Mouse (Mus musculus) retina, embryonic 14.5 days (tissue): ENCODE measurements at regions not wholly inside any gene's neighbourhood (a gene's known extent, or its start where the extent isn't known, plus 50 kb on each side); places are given as distances from the start of the nearest gene placed in this dataset.
A peak's percentile ranks its signal among the peaks of the same experiment; 100 is the strongest.
"Not testable (repeated sequence)": the region's sequence is repeated elsewhere in the genome, so short reads cannot be mapped to it uniquely, and the experiment has no call there.

ENCODE experiments used
- DNase-seq: peaks from one replicate; pipeline ENCODE4 v3.0.0-alpha.2; 2015; ENCODE audit warnings: low spot score

GRCm38 (mm10) chr17:4553026-4553425 lies 441.1 kb upstream of the Arid1b start:
- not testable (repeated sequence) for DNase-seq

GRCm38 (mm10) chr17:4563641-4564040 lies 430.5 kb upstream of the Arid1b start:
- DNase-seq: no peak

GRCm38 (mm10) chr17:4576883-4577282 lies 417.2 kb upstream of the Arid1b start:
- no peak for DNase-seq

- no peak for DNase-seq
These were observed 412.3 kb upstream of the Arid1b start for GRCm38 (mm10) chr17:4581851-4582250.

- DNase-seq: no peak
These were observed 383.7 kb upstream of the Arid1b start for GRCm38 (mm10) chr17:4610481-4610880.

GRCm38 (mm10) chr17:4610993-4611392 lies 383.1 kb upstream of the Arid1b start:
- DNase-seq: no peak

GRCm38 (mm10) chr17:4611711-4612110 lies 382.4 kb upstream of the Arid1b start:
- DNase-seq: no peak

GRCm38 (mm10) chr17:4612136-4612535 lies 382.0 kb upstream of the Arid1b start:
- DNase-seq: no peak

GRCm38 (mm10) chr17:4612741-4613140 lies 381.4 kb upstream of the Arid1b start:
- no peak for DNase-seq

GRCm38 (mm10) chr17:4620361-4620760 lies 373.8 kb upstream of the Arid1b start:
- DNase-seq: no peak

GRCm38 (mm10) chr17:4626126-4626525 lies 368.0 kb upstream of the Arid1b start:
- not testable (repeated sequence) for DNase-seq

- no peak for DNase-seq
These were observed 366.6 kb upstream of the Arid1b start for GRCm38 (mm10) chr17:4627542-4627941.

- DNase-seq: no peak
These were observed 363.0 kb upstream of the Arid1b start for GRCm38 (mm10) chr17:4631122-4631521.

GRCm38 (mm10) chr17:4632506-4632905 lies 361.6 kb upstream of the Arid1b start:
- DNase-seq: no peak

- DNase-seq: no peak
These were observed 360.4 kb upstream of the Arid1b start for GRCm38 (mm10) chr17:4633771-4634170.

- no peak for DNase-seq
These were observed 357.3 kb upstream of the Arid1b start for GRCm38 (mm10) chr17:4636796-4637353.

- no peak for DNase-seq
These were observed 354.6 kb upstream of the Arid1b start for GRCm38 (mm10) chr17:4639531-4639930.

- no peak for DNase-seq
These were observed 353.6 kb upstream of the Arid1b start for GRCm38 (mm10) chr17:4640555-4640954.

- DNase-seq: no peak
These were observed 353.0 kb upstream of the Arid1b start for GRCm38 (mm10) chr17:4641166-4641565.

- no peak for DNase-seq
These were observed 352.1 kb upstream of the Arid1b start for GRCm38 (mm10) chr17:4642046-4642445.

- DNase-seq: no peak
These were observed 350.8 kb upstream of the Arid1b start for GRCm38 (mm10) chr17:4643343-4643742.

- DNase-seq: no peak
These were observed 345.5 kb upstream of the Arid1b start for GRCm38 (mm10) chr17:4648603-4649002.

GRCm38 (mm10) chr17:4654221-4654620 lies 339.9 kb upstream of the Arid1b start:
- DNase-seq: no peak

- DNase-seq: no peak
These were observed 332.1 kb upstream of the Arid1b start for GRCm38 (mm10) chr17:4661996-4662395.

GRCm38 (mm10) chr17:4668511-4668910 lies 325.6 kb upstream of the Arid1b start:
- DNase-seq: peak; percentile 9
